In genomic region chr6:40393213-40393612, GRCm38 (mm10) we compare ENCODE assay signal across 8 mouse cellular contexts. TPM values are rescaled to one million over a fixed set of nuclear protein-coding genes. Genes with fewer than 3 reads are reported as not detected.
A peak's percentile ranks its signal among the peaks of the same experiment; 100 is the strongest.
DNase-seq lines count a peak whose midpoint lies in the region; ATAC-seq and TF ChIP-seq lines count a peak whose summit lies in the region.

No protein-coding gene starts in this region.

- DNase-seq in ES-CJ7 (ENCODE audit: low read depth, low spot score) = peak; percentile 64
- DNase-seq in brain, embryonic 14.5 days (ENCODE audit: low read depth) = peak; percentile 98
- DNase-seq in fibroblast of lung, adult 2 months (ENCODE audit: low read depth) = peak; percentile 29
- DNase-seq in heart, postnatal 14 days = peak; percentile 51 to 65
- DNase-seq in layer of hippocampus, adult 11-12 months (ENCODE audit: low spot score) = peak; percentile 90
- peak; percentile 56 for DNase-seq in lung, adult 2 months
- DNase-seq in ovary, postnatal 36 days (ENCODE audit: low spot score) = peak; percentile 45

- TF ChIP-seq POLR2A in brain, embryonic 14.5 days (IDR thresholded peaks at IDR 0.05; ENCODE audit: borderline replicate concordance, extremely low read depth, insufficient read depth, insufficient read length, poor library complexity, severe bottlenecking) = no peak
- TF ChIP-seq POLR2A in lung, adult 2 months (IDR thresholded peaks at IDR 0.05; ENCODE audit: borderline replicate concordance, extremely low read depth, low read depth, low read length) = no peak

- no peaks in the 10 kb centered on the region for H3K4me1 ChIP-seq in lung, adult 2 months (ENCODE audit: control insufficient read depth, insufficient read depth, low read length)

- 38% methylated on average over 3 of the region's 3 CpGs for WGBS in lung, adult 2 months

- intact Hi-C loops in heart, postnatal 14 days (cut with DNase I) = loop anchor here (2.0 kb wide), 1 partner anchor 156 kb away; no protein-coding TSS in a partner anchor

- TF ChIP-seq CTCF in brain, embryonic 14.5 days (IDR thresholded peaks at IDR 0.05; ENCODE audit: borderline replicate concordance, extremely low read depth, insufficient read depth, insufficient read length) = peak; percentile 89
- peak; percentile 79 for TF ChIP-seq CTCF in lung, adult 2 months (IDR thresholded peaks at IDR 0.05; ENCODE audit: insufficient read depth, low read length)

- no peak overlapping the region for H3K4me3 ChIP-seq in lung, adult 2 months (replicated peaks; ENCODE audit: extremely low read depth, low read depth, low read length)

- no peak for ATAC-seq in inflammation-experienced regulatory T-cells, adult 6 months

RNA-seq across cellular contexts. Expression of gene E330009J07Rik, which starts 42.7 kb away (rescaled TPM):
- 17.8 and 26.4 TPM in 2 replicates for polyA plus RNA-seq in brain, embryonic 14.5 days (2012; rRNA removed)
- 1 to 10 TPM; 3.3 to 3.4 TPM for total RNA-seq in heart, postnatal 14 days (2021)
- 4.9 and 5.8 TPM in 2 replicates for polyA plus RNA-seq in lung, adult 2 months (2012; rRNA removed)
- 1 to 10 TPM; 3.2 to 9.1 (median 6.1) TPM for polyA plus RNA-seq in inflammation-experienced regulatory T-cells, adult 6 months (2017; shearing (Covaris generic))

RNA-seq across cellular contexts. Expression of gene Wee2, which starts 45.7 kb away (rescaled TPM):
- polyA plus RNA-seq in brain, embryonic 14.5 days (2012; rRNA removed) = 0.13 and 0.14 TPM in 2 replicates
- total RNA-seq in heart, postnatal 14 days (2021) = not detected
- not detected in 2 replicates for polyA plus RNA-seq in lung, adult 2 months (2012; rRNA removed)
- not detected for polyA plus RNA-seq in inflammation-experienced regulatory T-cells, adult 6 months (2017; shearing (Covaris generic))

Comparison
In these comparisons a context has a peak if more than half of its experiments do, and no peak if none do; other contexts are left out.
1. DNase-seq: peak in every context shown above with its lines; median percentile 98 in brain, embryonic 14.5 days; 90 in layer of hippocampus, adult 11-12 months; 64 in ES-CJ7; 58 in heart, postnatal 14 days; 56 in lung, adult 2 months; 45 in ovary, postnatal 36 days; 29 in fibroblast of lung, adult 2 months.